Mouse (Mus musculus): ENCODE measurements at regions not wholly inside any gene's neighbourhood (a gene's known extent, or its start where the extent isn't known, plus 50 kb on each side); places are given as distances from the start of the nearest gene placed in this dataset.

DNA sequence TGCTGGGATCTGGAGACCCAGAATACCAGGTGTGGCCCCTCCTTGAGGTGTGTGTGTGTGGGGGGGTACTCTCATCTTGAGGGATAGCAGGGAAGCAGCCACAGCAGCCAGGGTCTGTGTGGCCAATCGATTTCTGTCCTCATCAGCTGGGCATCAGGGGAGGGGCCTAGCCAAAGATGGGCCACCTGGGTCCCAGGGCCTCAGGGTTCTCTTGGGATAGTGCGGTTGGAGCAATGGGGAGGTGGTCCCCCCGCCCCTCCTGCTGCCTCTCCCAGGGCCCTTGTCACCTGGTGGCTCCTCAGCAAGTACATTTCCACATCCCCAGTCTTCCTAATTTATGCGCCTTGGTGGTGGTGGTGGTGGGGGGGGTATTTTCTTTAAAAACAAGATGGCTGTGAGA lies 55.4 kb downstream of the Uncx start:
- DNase-seq: no peak

- peak; percentile 25 to 62 for DNase-seq
Observed at GRCm38 (mm10) chr5:139599191-139599937, 56.1 kb downstream of the Uncx start.

- no peak for DNase-seq
Observed at GRCm38 (mm10) chr5:139600213-139600612, 56.9 kb downstream of the Uncx start.

DNA sequence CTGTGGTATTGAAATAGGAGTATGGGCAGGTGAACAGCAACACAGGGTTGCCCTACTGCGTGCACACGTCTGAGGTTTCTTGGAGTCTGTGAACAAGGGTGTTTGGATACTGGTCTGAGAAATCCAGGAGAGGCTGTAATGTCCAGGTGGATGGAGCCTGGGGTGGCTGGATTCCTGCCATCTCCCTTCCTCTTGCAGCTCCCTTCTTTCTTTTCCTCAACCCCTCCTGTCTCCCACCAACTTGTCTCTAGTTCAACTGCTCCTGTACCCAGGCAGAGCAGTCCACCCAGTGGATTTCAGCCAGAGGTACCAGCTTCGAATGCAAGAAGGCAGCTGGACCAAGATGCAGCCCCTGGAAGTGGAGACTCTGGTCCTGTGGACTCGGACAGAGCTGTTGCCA lies 59.6 kb downstream of the Uncx start:
- DNase-seq: no peak

GRCm38 (mm10) chr5:139603535-139603934 lies 60.2 kb downstream of the Uncx start:
- no peak for DNase-seq

- DNase-seq: no peak
Observed at GRCm38 (mm10) chr5:139604327-139604726, 61.0 kb downstream of the Uncx start.

- no peak for DNase-seq
Observed at GRCm38 (mm10) chr5:139610610-139611520, 67.6 kb downstream of the Uncx start.

DNA sequence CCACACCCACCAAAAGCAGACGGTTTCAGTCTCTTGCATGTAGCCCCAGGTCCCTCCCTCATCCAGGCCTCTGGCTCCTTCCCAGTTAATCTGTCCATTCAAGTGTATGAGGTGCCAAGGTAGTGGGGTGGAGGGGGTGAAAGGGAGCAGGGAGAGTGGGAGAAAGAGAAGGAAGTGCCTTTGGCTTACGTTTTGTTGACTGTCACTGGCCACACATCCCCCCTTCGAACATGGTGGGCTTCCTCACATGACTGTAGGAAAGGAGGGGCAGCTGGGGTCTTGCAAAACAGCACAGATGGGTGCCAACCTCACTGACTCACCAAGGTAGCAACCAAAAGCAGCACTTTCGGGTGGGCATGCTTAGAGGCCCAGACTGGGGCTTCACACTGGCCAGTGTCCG lies 68.9 kb downstream of the Uncx start:
- no peak for DNase-seq

GRCm38 (mm10) chr5:139612676-139613075 lies 69.4 kb downstream of the Uncx start:
- DNase-seq: no peak

DNA sequence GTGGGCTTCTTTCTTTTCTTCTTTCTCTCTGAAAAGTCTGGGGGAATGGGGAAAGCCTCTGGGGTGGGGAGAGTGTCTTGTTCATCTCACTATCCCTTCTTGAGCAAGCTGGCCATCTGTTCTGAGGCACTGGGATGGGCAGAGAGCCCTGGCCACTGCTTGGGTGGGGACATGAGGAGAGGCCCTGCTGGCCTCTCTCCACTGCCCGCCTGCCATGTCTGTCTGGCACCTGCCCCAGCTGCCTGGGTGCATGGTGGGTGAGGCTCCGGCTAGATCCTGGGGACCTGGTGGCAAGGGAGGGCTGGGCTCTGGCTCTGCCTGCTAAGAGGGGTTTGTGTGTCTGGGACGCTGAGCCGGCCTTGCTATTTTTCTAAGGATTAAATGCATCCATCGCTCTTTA lies 70.3 kb downstream of the Uncx start:
- no peak for DNase-seq

DNA sequence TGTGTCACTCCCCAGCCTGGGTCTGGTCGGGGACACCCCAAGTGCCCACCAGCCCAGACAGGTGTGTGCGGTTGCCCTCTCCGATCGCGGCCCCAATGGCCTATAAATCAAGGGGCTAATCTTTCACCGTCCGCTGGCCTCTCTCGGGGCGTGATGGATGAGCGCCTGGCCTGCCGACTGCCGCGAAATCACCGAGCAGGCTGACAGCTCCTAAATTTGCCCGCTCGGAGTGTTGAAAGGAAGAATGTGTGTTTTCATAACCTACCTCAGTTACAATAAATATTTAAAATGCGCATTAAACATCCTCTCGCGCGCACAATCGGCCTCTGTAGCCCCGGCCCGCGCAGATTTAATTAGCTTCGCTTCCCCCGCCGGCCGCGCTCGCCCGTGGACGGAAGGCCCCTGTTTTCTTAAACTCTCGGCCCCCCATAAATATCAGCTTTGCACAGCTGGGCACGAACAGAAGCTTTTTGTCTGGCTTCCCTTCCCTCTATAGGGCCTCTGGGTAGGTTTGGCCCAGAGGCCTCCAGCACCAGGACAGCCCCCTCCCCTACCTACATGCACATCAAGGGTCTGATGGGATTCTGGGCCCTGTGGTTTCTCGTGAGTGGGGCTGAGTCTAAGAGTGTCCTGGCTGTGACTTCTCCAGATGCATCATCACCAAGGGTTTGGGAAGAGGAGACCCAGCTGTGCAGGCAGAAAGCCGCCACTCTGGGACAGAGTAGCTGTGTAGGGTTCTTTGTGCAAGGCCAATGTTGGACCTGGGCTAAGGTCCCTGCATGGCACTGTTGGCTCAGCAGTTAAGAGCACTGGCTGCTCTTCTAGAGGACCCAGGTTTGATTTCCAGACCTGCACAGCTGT lies 76.2 kb downstream of the Uncx start:
- no peak for DNase-seq

GRCm38 (mm10) chr5:139625871-139626460 lies 82.7 kb downstream of the Uncx start:
- DNase-seq: no peak

DNA sequence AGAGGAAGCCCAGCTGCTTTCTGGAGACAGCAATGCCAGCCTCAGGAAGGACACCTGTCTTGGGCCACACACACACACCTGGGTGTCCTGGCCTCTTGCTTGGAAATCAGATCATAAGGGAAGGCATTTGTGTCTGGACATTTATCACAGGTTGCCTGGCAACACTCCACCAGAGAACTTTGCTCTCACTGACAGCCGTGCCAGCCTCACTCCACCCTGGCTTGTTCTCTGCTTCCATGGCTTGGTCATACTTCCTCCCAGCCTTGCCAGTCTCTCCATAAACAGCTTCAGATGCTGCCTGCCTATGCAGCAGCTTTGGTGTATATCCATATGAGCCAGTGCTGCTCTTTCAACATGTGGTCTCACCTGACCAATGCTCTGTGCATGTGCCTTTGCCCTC lies 84.3 kb downstream of the Uncx start:
- peak; percentile 44 to 72 for DNase-seq

DNA sequence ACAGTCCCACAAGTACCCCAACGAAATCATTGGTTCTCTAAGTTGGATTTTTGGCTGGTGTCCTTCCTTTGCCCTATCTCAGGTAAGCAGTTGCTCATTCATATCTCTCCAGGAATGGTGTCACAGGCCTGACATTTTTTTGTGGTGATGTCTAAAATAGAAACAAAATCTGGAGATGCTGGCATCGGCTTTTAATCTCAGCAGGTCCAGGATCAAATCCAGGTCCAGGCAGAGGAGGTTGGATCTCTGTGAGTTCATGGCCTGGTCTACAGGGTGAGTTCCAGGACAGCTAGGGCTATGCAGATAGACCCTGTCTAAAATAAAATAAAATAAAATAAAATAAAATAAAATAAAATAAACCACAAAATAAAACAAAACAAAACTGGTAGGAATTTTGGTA lies 93.7 kb downstream of the Uncx start:
- DNase-seq: no peak

GRCm38 (mm10) chr5:139640652-139641612 lies 95.2 kb downstream of the Micall2 start:
- DNase-seq: peak; percentile 31 to 42

DNA sequence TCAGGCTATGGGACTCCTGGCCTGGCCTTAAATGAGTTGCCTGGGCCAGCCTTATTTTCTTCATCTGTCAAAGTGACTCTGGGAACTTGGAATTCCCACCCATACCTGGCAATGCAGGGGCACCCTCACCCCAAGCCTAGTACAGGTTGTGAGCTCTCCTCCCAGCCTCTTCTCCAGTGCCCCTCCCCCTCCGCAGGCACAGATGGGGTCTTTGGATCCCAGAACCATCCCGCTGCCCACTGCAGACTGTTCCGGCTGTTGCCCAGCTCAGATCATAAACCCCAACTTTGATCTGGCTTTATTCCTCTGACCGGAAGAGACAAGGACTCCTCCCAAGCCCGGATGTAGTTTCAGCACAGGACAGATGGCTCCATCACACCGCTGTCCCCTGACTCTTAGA lies 91.3 kb downstream of the Micall2 start:
- DNase-seq: no peak

GRCm38 (mm10) chr5:139651041-139651440 lies 85.1 kb downstream of the Micall2 start:
- DNase-seq: no peak
